In the genomic region with DNA sequence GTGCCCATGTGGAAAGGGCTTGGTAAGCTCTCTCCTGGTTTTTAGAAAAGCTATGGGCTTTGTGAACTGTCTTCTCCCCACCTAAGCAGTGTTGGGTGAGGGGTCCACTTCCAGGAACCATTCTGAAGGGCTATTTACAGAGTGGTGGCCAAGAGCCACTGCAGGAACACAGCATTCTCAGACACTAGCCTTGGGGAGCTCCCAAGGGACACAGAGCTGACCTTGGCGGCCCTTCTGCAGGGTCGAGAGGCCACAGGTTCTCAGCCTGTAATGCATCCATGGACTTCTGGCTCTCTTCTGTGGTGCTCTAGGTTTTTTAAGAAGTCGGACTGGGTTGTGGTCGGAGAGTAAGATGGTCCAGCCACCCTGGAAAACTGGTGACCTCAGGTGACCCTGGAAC, we compare ENCODE assay signal across 38 mouse cellular contexts. TPM values are rescaled to one million over a fixed set of nuclear protein-coding genes. Genes with fewer than 3 reads are reported as not detected.
A peak's percentile ranks its signal among the peaks of the same experiment; 100 is the strongest.
DNase-seq lines count a peak whose midpoint lies in the region; ATAC-seq and TF ChIP-seq lines count a peak whose summit lies in the region.
"Had no signal": no experiment of that assay in that cellular context is flagged by ENCODE, and none has a peak within 500 bp of the region (broad histone marks: within the 10 kb centered on the region; RNA-seq: fewer than 3 reads in every experiment).

No protein-coding gene starts in this region.

- H3K27ac ChIP-seq in gastrocnemius, adult 2 months = peak overlapping the region; percentile 84
- H3K27ac ChIP-seq in heart, embryonic 14.5 days (replicated peaks in 1 of 2; ENCODE audit: control insufficient read depth in 1 of 2, insufficient read depth in 1 of 2, low read depth in 2 of 2, low read length in 2 of 2) = peak overlapping the region in 1 of 2 experiments; percentile 53; a peak in 2 of 4 replicates
- H3K27ac ChIP-seq in bone marrow macrophage, adult 2 months (ENCODE audit: insufficient read depth, low read depth, low read length) = peak overlapping the region; percentile 85
- H3K27ac ChIP-seq in macrophage = peak overlapping the region; percentile 97
- H3K27ac ChIP-seq in midbrain, embryonic 16.5 days (ENCODE audit: low read length) = no peak overlapping the region
- H3K27ac ChIP-seq: embryonic facial prominence, embryonic 12.5 days; forebrain, embryonic 15.5 days; hindbrain, postnatal 0 days; liver, embryonic 14.5 days had no signal

- WGBS in heart, embryonic 14.5 days = 83% methylated on average over 4 of the region's 4 CpGs
- 98% methylated on average over 4 of the region's 4 CpGs for WGBS in macrophage (ENCODE audit: missing documents)
- WGBS in midbrain, embryonic 16.5 days = 95% methylated on average over 4 of the region's 4 CpGs

- H3K4me1 ChIP-seq in heart, embryonic 14.5 days (ENCODE audit: control insufficient read depth in 2 of 2, insufficient read depth in 2 of 2, low read length in 2 of 2) = peaks cover 24 to 35% of the 10 kb centered on the region in 2 experiments
- H3K4me1 ChIP-seq in bone marrow macrophage, adult 2 months (ENCODE audit: control insufficient read depth, insufficient read depth, low read length) = peaks cover 28% of the 10 kb centered on the region
- H3K4me1 ChIP-seq in midbrain, embryonic 16.5 days (ENCODE audit: control insufficient read depth, insufficient read depth, low read length) = no peaks in the 10 kb centered on the region
- H3K4me1 ChIP-seq: forebrain, embryonic 15.5 days had no signal

- H3K79me2 ChIP-seq in macrophage (ENCODE audit: inconsistent target) = peaks cover 41% of the 10 kb centered on the region

- 0 out of 2 replicates have a peak overlapping the region, but pooled peaks have one; percentile 1 for H3K9ac ChIP-seq in heart, embryonic 14.5 days (ENCODE audit: low read length)
- no peak overlapping the region for H3K9ac ChIP-seq in midbrain, embryonic 16.5 days (ENCODE audit: low read depth, low read length)
- H3K9ac ChIP-seq: embryonic facial prominence, embryonic 12.5 days; forebrain, embryonic 15.5 days; liver, embryonic 14.5 days; lung, embryonic 14.5 days; neural tube, embryonic 13.5 days had no signal

- intact Hi-C loops in gastrocnemius, adult 2 months (cut with DNase I) = loop anchor here (10.0 kb wide), 1 partner anchor 135 kb away; no protein-coding TSS in a partner anchor
- intact Hi-C loops in heart, postnatal 14 days (cut with DNase I) = no loop called here

- DNase-seq in gastrocnemius, adult 2 months = peak; percentile 46
- DNase-seq in gastrocnemius, adult 18-20 months (ENCODE audit: low spot score) = no peak
- DNase-seq in heart, postnatal 14 days = no peak
- DNase-seq: cerebellum, adult 11 months; cerebellum, adult 9-10 months; cerebellum, postnatal 36 days; embryo, embryonic 11 days; right cerebral cortex, postnatal 4 days; thymus, postnatal 14 days had no signal

- no peak for TF ChIP-seq POLR2A in bone marrow macrophage, adult 2 months (IDR thresholded peaks at IDR 0.05; ENCODE audit: borderline replicate concordance, low read depth, low read length)

- H3K4me2 ChIP-seq in heart, embryonic 14.5 days (ENCODE audit: low read length) = no peak overlapping the region
- no peak overlapping the region for H3K4me2 ChIP-seq in midbrain, embryonic 16.5 days (ENCODE audit: low read length)
- H3K4me2 ChIP-seq: embryonic facial prominence, embryonic 12.5 days; forebrain, embryonic 15.5 days; lung, embryonic 14.5 days; midbrain, embryonic 11.5 days; neural tube, embryonic 13.5 days had no signal

- no peaks in the 10 kb centered on the region for H3K36me3 ChIP-seq in heart, embryonic 14.5 days (ENCODE audit: control insufficient read depth, insufficient read depth, low read length)
- peaks cover 9% of the 10 kb centered on the region; the same call in 1 of the 2 replicates for H3K36me3 ChIP-seq in macrophage (ENCODE audit: inconsistent target)
- H3K36me3 ChIP-seq in midbrain, embryonic 16.5 days (ENCODE audit: control insufficient read depth, insufficient read depth, low read length) = no peaks in the 10 kb centered on the region
- H3K36me3 ChIP-seq: embryonic facial prominence, embryonic 12.5 days; forebrain, embryonic 15.5 days; neural tube, embryonic 13.5 days had no signal

- no peak for TF ChIP-seq CTCF in gastrocnemius, adult 2 months (IDR thresholded peaks at IDR 0.05)
- no peak for TF ChIP-seq CTCF in bone marrow macrophage, adult 2 months (IDR thresholded peaks at IDR 0.05; ENCODE audit: low read depth, low read length)

- no peaks in the 10 kb centered on the region for H3K9me3 ChIP-seq in heart, embryonic 14.5 days (ENCODE audit: control insufficient read depth, low read length)
- no peaks in the 10 kb centered on the region for H3K9me3 ChIP-seq in midbrain, embryonic 16.5 days (replicated peaks; ENCODE audit: control insufficient read depth, low read length, poor library complexity, severe bottlenecking)
- H3K9me3 ChIP-seq: embryonic facial prominence, embryonic 12.5 days; forebrain, embryonic 15.5 days; G1E; neural tube, embryonic 13.5 days had no signal

- H3K27me3 ChIP-seq in heart, embryonic 14.5 days (ENCODE audit: control insufficient read depth, insufficient read depth, low read length) = peaks cover 33% of the 10 kb centered on the region
- no peaks in the 10 kb centered on the region for H3K27me3 ChIP-seq in midbrain, embryonic 16.5 days (ENCODE audit: control insufficient read depth, insufficient read depth, low read depth, low read length)
- H3K27me3 ChIP-seq: embryonic facial prominence, embryonic 12.5 days; forebrain, embryonic 15.5 days; neural tube, embryonic 13.5 days had no signal

- H3K4me3 ChIP-seq in gastrocnemius, adult 2 months = no peak overlapping the region
- no peak overlapping the region for H3K4me3 ChIP-seq in heart, embryonic 14.5 days (ENCODE audit: control insufficient read depth in 1 of 2, insufficient read depth in 1 of 2, low read depth in 1 of 2, low read length in 2 of 2)
- 0 out of 2 replicates have a peak overlapping the region, but pooled peaks have one; percentile 27 for H3K4me3 ChIP-seq in bone marrow macrophage, adult 2 months (ENCODE audit: insufficient read depth, low read length)
- no peak overlapping the region for H3K4me3 ChIP-seq in macrophage (ENCODE audit: inconsistent target)
- no peak overlapping the region for H3K4me3 ChIP-seq in midbrain, embryonic 16.5 days (ENCODE audit: low read depth, low read length)
- H3K4me3 ChIP-seq: embryonic facial prominence, embryonic 12.5 days; forebrain, embryonic 15.5 days; neural tube, embryonic 13.5 days had no signal

- no peak for ATAC-seq in heart, embryonic 14.5 days (ENCODE audit: insufficient number of reproducible peaks, insufficient read depth, low FRiP score, low read depth)
- ATAC-seq in midbrain, embryonic 16.5 days = no peak
- no peak for ATAC-seq in CD4-positive, CD25-positive, alpha-beta regulatory T cell, adult 4 months
- ATAC-seq: forebrain, embryonic 15.5 days; hindbrain, postnatal 0 days had no signal

RNA-seq across cellular contexts. Expression of gene C130050O18Rik, which starts 5.0 kb away (rescaled TPM):
- total RNA-seq in gastrocnemius, adult 2 months (2021) = under 1 TPM; 0.15 to 0.33 TPM
- total RNA-seq in gastrocnemius, adult 18-20 months (2021) = under 1 TPM; 0.12 to 0.21 TPM
- polyA plus RNA-seq in heart, embryonic 14.5 days (2014; fragmentation: Nextera tagmentation; extraction: Ambion mirVana) = 0.32 and 0.36 TPM in 2 replicates
- under 1 TPM; 0.74 to 0.80 TPM for total RNA-seq in heart, postnatal 14 days (2021)
- 13.2 and 14.4 TPM in 2 replicates for polyA plus RNA-seq in bone marrow macrophage, adult 2 months (2012; ENCODE audit: insufficient read depth, insufficient read length, missing spikeins)
- total RNA-seq in macrophage (2018; cell fraction: chromatin; rRNA removed) = 10 to 100 TPM in 4 of 26 experiments, 1 to 10 TPM in 16, under 1 TPM in 4, not detected in 2; 0.41 to 20.1 (median 4.7) TPM
- 10 to 100 TPM in 5 of 26 experiments, 1 to 10 TPM in 21; 1.4 to 11.9 (median 5.5) TPM for total RNA-seq in macrophage (2018; cell fraction: cytosol; rRNA removed)
- 10 to 100 TPM in 6 of 26 experiments, 1 to 10 TPM in 19, not detected in 1; 2.1 to 17.8 (median 7.3) TPM for total RNA-seq in macrophage (2018; cell fraction: nucleus; rRNA removed)
- 3.5 to 9.1 TPM (median 7.6 TPM) in 3 replicates for polyA plus RNA-seq in macrophage (2018)
- 0.14 and 0.39 TPM in 2 replicates for polyA plus RNA-seq in midbrain, embryonic 16.5 days (2015; fragmentation: Nextera tagmentation; extraction: Ambion mirVana)
- not detected for polyA plus RNA-seq in CD4-positive, CD25-positive, alpha-beta regulatory T cell, adult 4 months (2017; shearing (Covaris generic))
- total RNA-seq: hindbrain, postnatal 0 days; midbrain, postnatal 0 days had no signal
- polyA plus RNA-seq: midbrain, postnatal 0 days had no signal

RNA-seq across cellular contexts. Expression of gene Gper1, which starts 12.9 kb away (rescaled TPM):
- 1 to 10 TPM; 1.3 to 2.7 TPM for total RNA-seq in gastrocnemius, adult 2 months (2021)
- under 1 TPM; 0.59 to 0.82 TPM for total RNA-seq in gastrocnemius, adult 18-20 months (2021)
- polyA plus RNA-seq in heart, embryonic 14.5 days (2014; fragmentation: Nextera tagmentation; extraction: Ambion mirVana) = 1.3 and 1.8 TPM in 2 replicates
- 1 to 10 TPM; 2.7 TPM for total RNA-seq in heart, postnatal 14 days (2021)
- polyA plus RNA-seq in bone marrow macrophage, adult 2 months (2012; ENCODE audit: insufficient read depth, insufficient read length, missing spikeins) = not detected in 2 replicates
- 1 to 10 TPM in 1 of 26 experiments, under 1 TPM in 1, not detected in 24; 0.33 to 1.3 TPM for total RNA-seq in macrophage (2018; cell fraction: chromatin; rRNA removed)
- not detected for total RNA-seq in macrophage (2018; cell fraction: cytosol; rRNA removed)
- total RNA-seq in macrophage (2018; cell fraction: nucleus; rRNA removed) = not detected
- polyA plus RNA-seq in macrophage (2018) = not detected in 3 replicates
- polyA plus RNA-seq in midbrain, embryonic 16.5 days (2015; fragmentation: Nextera tagmentation; extraction: Ambion mirVana) = 9.4 TPM in 2 replicates
- not detected for polyA plus RNA-seq in CD4-positive, CD25-positive, alpha-beta regulatory T cell, adult 4 months (2017; shearing (Covaris generic))
- total RNA-seq: G1E; megakaryocyte progenitor cell, adult 5-6 weeks had no signal
- polyA plus RNA-seq: G1E had no signal

RNA-seq across cellular contexts. Expression of gene Gpr146, which starts 32.6 kb away (rescaled TPM):
- total RNA-seq in gastrocnemius, adult 2 months (2021) = 10 to 100 TPM; 26.5 to 41.2 TPM
- total RNA-seq in gastrocnemius, adult 18-20 months (2021) = 10 to 100 TPM; 21.8 to 28.9 TPM
- 9.3 and 9.5 TPM in 2 replicates for polyA plus RNA-seq in heart, embryonic 14.5 days (2014; fragmentation: Nextera tagmentation; extraction: Ambion mirVana)
- total RNA-seq in heart, postnatal 14 days (2021) = 10 to 100 TPM; 41.8 to 46.5 TPM
- 34.5 and 34.7 TPM in 2 replicates for polyA plus RNA-seq in bone marrow macrophage, adult 2 months (2012; ENCODE audit: insufficient read depth, insufficient read length, missing spikeins)
- total RNA-seq in macrophage (2018; cell fraction: chromatin; rRNA removed) = 10 to 100 TPM in 10 of 26 experiments, 1 to 10 TPM in 13, under 1 TPM in 3; 0.91 to 39.6 (median 5.6) TPM
- 10 to 100 TPM in 20 of 26 experiments, 1 to 10 TPM in 6; 3.7 to 41.6 (median 20.4) TPM for total RNA-seq in macrophage (2018; cell fraction: cytosol; rRNA removed)
- total RNA-seq in macrophage (2018; cell fraction: nucleus; rRNA removed) = 10 to 100 TPM in 19 of 26 experiments, 1 to 10 TPM in 7; 4.5 to 63.6 (median 13.4) TPM
- 14.0 to 34.3 TPM (median 20.6 TPM) in 3 replicates for polyA plus RNA-seq in macrophage (2018)
- polyA plus RNA-seq in midbrain, embryonic 16.5 days (2015; fragmentation: Nextera tagmentation; extraction: Ambion mirVana) = 2.5 and 2.9 TPM in 2 replicates
- polyA plus RNA-seq in CD4-positive, CD25-positive, alpha-beta regulatory T cell, adult 4 months (2017; shearing (Covaris generic)) = 10 to 100 TPM in 1 of 2 experiments, 1 to 10 TPM in 1; 8.1 to 11.3 TPM

RNA-seq across cellular contexts. Expression of gene 3110082I17Rik, which starts 50.3 kb away (rescaled TPM):
- total RNA-seq in gastrocnemius, adult 2 months (2021) = 10 to 100 TPM in 1 of 2 experiments, 1 to 10 TPM in 1; 7.9 to 10.3 TPM
- total RNA-seq in gastrocnemius, adult 18-20 months (2021) = 10 to 100 TPM in 1 of 2 experiments, 1 to 10 TPM in 1; 9.6 to 10.4 TPM
- polyA plus RNA-seq in heart, embryonic 14.5 days (2014; fragmentation: Nextera tagmentation; extraction: Ambion mirVana) = 15.4 and 17.0 TPM in 2 replicates
- total RNA-seq in heart, postnatal 14 days (2021) = 1 to 10 TPM; 4.7 to 5.3 TPM
- polyA plus RNA-seq in bone marrow macrophage, adult 2 months (2012; ENCODE audit: insufficient read depth, insufficient read length, missing spikeins) = 16.4 TPM in 2 replicates
- total RNA-seq in macrophage (2018; cell fraction: chromatin; rRNA removed) = 10 to 100 TPM in 17 of 26 experiments, 1 to 10 TPM in 8, under 1 TPM in 1; 0.88 to 24.9 (median 13.5) TPM
- total RNA-seq in macrophage (2018; cell fraction: cytosol; rRNA removed) = 10 to 100 TPM in 23 of 26 experiments, 1 to 10 TPM in 3; 9.7 to 21.9 (median 13.3) TPM
- 10 to 100 TPM in 12 of 26 experiments, 1 to 10 TPM in 14; 1.7 to 30.0 (median 9.4) TPM for total RNA-seq in macrophage (2018; cell fraction: nucleus; rRNA removed)
- 12.7 to 32.4 TPM (median 24.1 TPM) in 3 replicates for polyA plus RNA-seq in macrophage (2018)
- polyA plus RNA-seq in midbrain, embryonic 16.5 days (2015; fragmentation: Nextera tagmentation; extraction: Ambion mirVana) = 16.8 and 17.7 TPM in 2 replicates
- polyA plus RNA-seq in CD4-positive, CD25-positive, alpha-beta regulatory T cell, adult 4 months (2017; shearing (Covaris generic)) = 1 to 10 TPM; 2.5 to 6.8 TPM

RNA-seq across cellular contexts. Expression of gene Cyp2w1, which starts 57.6 kb away (rescaled TPM):
- not detected for total RNA-seq in gastrocnemius, adult 2 months (2021)
- not detected for total RNA-seq in gastrocnemius, adult 18-20 months (2021)
- not detected in 2 replicates for polyA plus RNA-seq in heart, embryonic 14.5 days (2014; fragmentation: Nextera tagmentation; extraction: Ambion mirVana)
- total RNA-seq in heart, postnatal 14 days (2021) = not detected
- polyA plus RNA-seq in bone marrow macrophage, adult 2 months (2012; ENCODE audit: insufficient read depth, insufficient read length, missing spikeins) = not detected in 2 replicates
- not detected for total RNA-seq in macrophage (2018; cell fraction: chromatin; rRNA removed)
- not detected for total RNA-seq in macrophage (2018; cell fraction: cytosol; rRNA removed)
- not detected for total RNA-seq in macrophage (2018; cell fraction: nucleus; rRNA removed)
- not detected in 3 replicates for polyA plus RNA-seq in macrophage (2018)
- not detected in 2 replicates for polyA plus RNA-seq in midbrain, embryonic 16.5 days (2015; fragmentation: Nextera tagmentation; extraction: Ambion mirVana)
- not detected for polyA plus RNA-seq in CD4-positive, CD25-positive, alpha-beta regulatory T cell, adult 4 months (2017; shearing (Covaris generic))
- total RNA-seq: adrenal gland, adult 8-10 months; adrenal gland, postnatal 4 days; G1E; gastrocnemius, postnatal 10 days; hindbrain, postnatal 0 days; layer of hippocampus, adult 18-20 months; layer of hippocampus, postnatal 25 days; left cerebral cortex, adult 8-10 months; left cerebral cortex, postnatal 36 days; megakaryocyte progenitor cell, adult 5-6 weeks; midbrain, postnatal 0 days had no signal
- polyA plus RNA-seq: C2C12; forebrain, embryonic 15.5 days; frontal cortex, adult 2 months; G1E; gonadal fat pad, adult 2 months; heart, embryonic 16.5 days; hindbrain, embryonic 11.5 days; hindbrain, postnatal 0 days; lung, embryonic 14.5 days; midbrain, embryonic 11.5 days; midbrain, postnatal 0 days; neural tube, embryonic 13.5 days; testis, adult 2 months; urinary bladder, adult 2 months had no signal
